Mouse (Mus musculus) kidney, adult 2 months (tissue): ENCODE results near the gene Camk2g. TPM values are rescaled to one million over a fixed set of nuclear protein-coding genes. Genes with fewer than 3 reads are reported as not detected.

Experiments
- DNase-seq: peaks from one replicate; pipeline ENCODE4 v3.0.0; 2021
- H3K27ac ChIP-seq: fragments of 200-500 bp; 2 replicates; pipeline ENCODE4 v1.5.1; 2012; ENCODE audit warnings: low read depth, low read length, control low read depth, inconsistent platforms; ENCODE audit not compliant: insufficient read depth
- H3K27me3 ChIP-seq: fragments of 200-500 bp; replicated peaks from 2 replicates; pipeline ENCODE4 v1.6.1; 2012; ENCODE audit warnings: mild to moderate bottlenecking, moderate library complexity, low read length, inconsistent platforms; ENCODE audit not compliant: control insufficient read depth, insufficient read depth
- H3K36me3 ChIP-seq: fragments of 200-500 bp; 2 replicates; pipeline ENCODE4 v1.6.1; 2012; ENCODE audit warnings: mild to moderate bottlenecking, moderate library complexity, low read length, inconsistent platforms; ENCODE audit not compliant: control insufficient read depth, insufficient read depth
- H3K4me1 ChIP-seq: fragments of 200-500 bp; 2 replicates; pipeline ENCODE4 v1.6.1; 2011; ENCODE audit warnings: low read length; ENCODE audit not compliant: control insufficient read depth, insufficient read depth
- H3K4me3 ChIP-seq: fragments of 200-500 bp; 2 replicates; pipeline ENCODE4 v1.5.1; 2011; ENCODE audit warnings: mild to moderate bottlenecking, low read depth, low read length, control low read depth; ENCODE audit not compliant: insufficient read depth
- CTCF ChIP-seq: fragments of 200-500 bp; conservative IDR thresholded peaks from 2 replicates; pipeline ENCODE4 v1.5.1; 2011; ENCODE audit warnings: low read depth, mild to moderate bottlenecking, control low read depth, low read length, moderate library complexity, mixed read lengths; ENCODE audit not compliant: insufficient read depth, insufficient read length
- POLR2A ChIP-seq: fragments of 200-500 bp; IDR thresholded peaks from one replicate; pipeline ENCODE4 v1.6.1; 2011; ENCODE audit warnings: low read depth, low read length, control low read depth
- WGBS: fragments of 180-500 bp; shearing (Covaris S2); methylation state at CpG from one replicate; pipeline ENCODE4 v1.1.7; 2018; 5-methylcytosine and 5-hydroxymethylcytosine counted together
- polyA plus RNA-seq: library from polyadenylated mRNA; depleted of rRNA; stranded (reverse); fragments of >200 nt; gene quantifications from 2 replicates; pipeline ENCODE4 v1.2.3, GENCODE M21; 2012

Camk2g gene
- polyA plus RNA-seq, 1 experiment, result 15.4 TPM

DNA sequence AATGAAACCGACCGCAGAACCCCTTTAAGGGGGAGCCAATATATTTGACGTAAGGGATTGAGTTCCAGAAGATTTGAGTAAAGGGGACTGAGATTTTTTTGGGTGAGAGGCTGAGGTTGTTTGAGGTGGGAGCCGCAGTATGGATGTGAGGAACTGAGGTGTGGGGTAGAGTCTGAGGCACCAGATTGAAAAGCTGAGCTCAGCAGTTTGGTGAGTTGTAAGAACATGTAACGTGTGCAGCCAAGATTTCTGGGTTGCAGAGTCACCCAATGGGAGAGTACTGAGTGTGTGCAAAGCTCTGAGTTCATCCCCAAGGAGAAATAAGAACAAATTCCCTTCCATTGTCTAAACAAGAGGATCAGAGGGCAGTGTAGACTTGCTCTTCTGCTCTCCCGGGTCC, 4.4 kb upstream of the Camk2g start:
- H3K27me3 ChIP-seq, result no peaks in the 10 kb centered on the region
- no peaks in the 10 kb centered on the region for H3K36me3 ChIP-seq
- WGBS, result 84% methylated on average over 6 of the region's 6 CpGs
- no peak overlapping the region for H3K4me3 ChIP-seq
- no peak for DNase-seq
- TF ChIP-seq POLR2A, result no peak
- TF ChIP-seq CTCF, result no peak
- H3K4me1 ChIP-seq, result peaks cover 6% of the 10 kb centered on the region; the same call in 1 of the 2 replicates
- H3K27ac ChIP-seq, result no peak overlapping the region

DNA sequence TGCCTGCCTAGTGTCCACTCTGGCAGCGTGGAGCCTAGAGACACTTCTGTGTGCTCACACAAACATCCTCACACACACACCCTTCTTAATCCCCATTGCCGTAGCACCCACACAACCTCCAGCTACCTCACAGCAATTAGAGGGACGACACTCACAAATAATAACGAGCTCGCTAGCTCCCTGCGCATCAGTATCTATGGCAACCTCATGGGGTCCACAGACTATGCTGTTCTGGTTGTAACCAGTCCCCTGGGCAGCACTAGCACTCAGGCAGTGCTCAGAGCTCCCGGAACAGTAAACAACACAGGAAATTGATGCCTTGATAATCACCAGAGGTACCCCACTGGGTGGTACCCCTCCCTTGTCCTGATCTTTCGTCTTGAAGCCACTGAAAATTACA, 2.8 kb upstream of the Camk2g start:
- WGBS, result 79% methylated on average over 8 of the region's 8 CpGs

DNA sequence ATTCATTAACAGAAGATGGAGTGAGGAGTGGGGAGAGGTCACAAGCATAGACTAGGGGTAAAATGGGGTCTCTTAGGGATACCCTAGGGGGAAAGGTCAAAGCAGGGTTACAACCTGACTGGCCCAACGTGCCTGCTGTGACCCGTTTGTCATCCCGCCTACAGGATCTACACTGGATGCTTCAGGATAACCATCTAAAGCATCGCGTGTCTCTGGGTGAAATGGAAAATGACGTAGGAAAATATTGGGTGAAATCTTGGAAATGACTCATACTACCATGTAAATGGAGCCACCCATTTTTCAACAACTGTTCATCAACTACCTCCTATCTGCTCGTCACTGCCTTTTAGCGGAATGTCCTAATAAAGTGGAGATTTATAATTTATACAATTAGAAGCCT, 2.3 kb upstream of the Camk2g start:
- no peak for DNase-seq

More for the DNA sequence above, 2.8 kb upstream of the Camk2g start:
- Histone ChIP-seq H3K27me3 (no peaks in the 10 kb centered on the region), H3K4me1 (peaks cover 6% of the 10 kb centered on the region; the same call in 1 of the 2 replicates), H3K4me3 (no peak overlapping the region), H3K27ac (no peak overlapping the region), H3K36me3 (no peaks in the 10 kb centered on the region)
- no peak for TF ChIP-seq CTCF
- no peak for TF ChIP-seq POLR2A
- no peak for DNase-seq

DNA sequence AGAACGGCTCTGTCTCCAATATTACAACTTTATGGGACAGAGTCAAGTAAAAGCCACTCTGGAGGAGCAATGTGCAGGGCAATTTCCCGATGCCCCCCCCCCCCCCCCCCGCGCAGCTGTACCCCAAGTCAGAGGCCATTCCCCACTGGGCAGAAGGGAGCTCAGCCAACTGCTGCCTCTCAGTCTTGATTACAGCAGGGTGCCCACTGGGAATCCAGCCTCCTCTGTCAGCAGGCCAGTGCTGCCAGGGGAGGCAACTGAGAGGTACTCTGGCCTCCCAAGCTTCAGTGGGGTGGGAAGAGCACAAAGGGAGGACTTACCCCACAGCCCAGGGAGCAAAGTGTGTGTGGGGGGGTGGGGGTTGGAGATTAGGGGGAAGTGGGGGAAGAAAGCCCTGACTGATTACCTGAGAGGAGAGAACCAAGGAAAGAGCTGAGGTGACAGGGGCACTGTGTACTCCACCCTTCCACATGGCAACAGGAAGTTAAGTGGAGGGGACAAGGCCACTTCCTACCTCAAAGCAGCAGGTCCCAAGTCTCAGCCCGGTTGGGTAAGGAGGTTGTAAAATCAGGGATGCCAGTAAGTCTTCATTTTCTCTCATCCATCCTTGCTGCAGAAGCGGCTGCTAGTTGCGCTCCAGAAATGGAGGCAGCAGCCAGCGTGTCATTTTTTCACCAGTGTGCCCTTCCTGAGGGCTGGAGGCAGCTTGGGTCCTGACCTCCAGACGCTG, 1.7 kb upstream of the Camk2g start:
- Histone ChIP-seq H3K4me1 (peaks cover 6% of the 10 kb centered on the region; the same call in 1 of the 2 replicates), H3K36me3 (no peaks in the 10 kb centered on the region), H3K27me3 (no peaks in the 10 kb centered on the region), H3K4me3 (no peak overlapping the region), H3K27ac (no peak overlapping the region)
- no peak for DNase-seq
- 52% methylated on average over 9 of the region's 9 CpGs for WGBS
- TF ChIP-seq POLR2A (no peak), CTCF (no peak)

More for the DNA sequence above, 2.3 kb upstream of the Camk2g start:
- no peak for TF ChIP-seq CTCF
- TF ChIP-seq POLR2A, result no peak
- no peaks in the 10 kb centered on the region for H3K27me3 ChIP-seq
- H3K27ac ChIP-seq, result no peak overlapping the region
- H3K4me1 ChIP-seq, result peaks cover 6% of the 10 kb centered on the region; the same call in 1 of the 2 replicates
- no peaks in the 10 kb centered on the region for H3K36me3 ChIP-seq
- WGBS, result 81% methylated on average over 8 of the region's 8 CpGs
- no peak overlapping the region for H3K4me3 ChIP-seq

DNA sequence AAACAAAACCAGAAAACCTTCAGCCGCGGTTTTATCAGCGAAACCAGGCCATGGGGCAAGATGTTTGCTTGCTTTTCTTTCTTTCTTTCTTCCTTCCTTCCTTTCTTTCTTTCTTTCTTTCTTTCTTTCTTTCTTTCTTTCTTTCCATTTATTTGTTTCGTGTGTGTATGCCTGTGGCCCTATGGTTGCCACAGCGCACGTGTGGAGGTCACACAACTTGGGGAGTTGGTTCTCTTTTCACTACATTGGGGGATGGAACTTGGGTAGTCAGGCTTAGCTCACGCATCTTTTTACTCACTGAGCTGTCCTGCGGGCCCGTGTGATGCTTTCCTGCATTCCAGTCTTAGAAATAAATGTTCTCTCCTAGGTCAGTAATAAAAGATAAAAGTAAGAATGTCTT, 701 bp upstream of the Camk2g start:
- no peak for DNase-seq

DNA sequence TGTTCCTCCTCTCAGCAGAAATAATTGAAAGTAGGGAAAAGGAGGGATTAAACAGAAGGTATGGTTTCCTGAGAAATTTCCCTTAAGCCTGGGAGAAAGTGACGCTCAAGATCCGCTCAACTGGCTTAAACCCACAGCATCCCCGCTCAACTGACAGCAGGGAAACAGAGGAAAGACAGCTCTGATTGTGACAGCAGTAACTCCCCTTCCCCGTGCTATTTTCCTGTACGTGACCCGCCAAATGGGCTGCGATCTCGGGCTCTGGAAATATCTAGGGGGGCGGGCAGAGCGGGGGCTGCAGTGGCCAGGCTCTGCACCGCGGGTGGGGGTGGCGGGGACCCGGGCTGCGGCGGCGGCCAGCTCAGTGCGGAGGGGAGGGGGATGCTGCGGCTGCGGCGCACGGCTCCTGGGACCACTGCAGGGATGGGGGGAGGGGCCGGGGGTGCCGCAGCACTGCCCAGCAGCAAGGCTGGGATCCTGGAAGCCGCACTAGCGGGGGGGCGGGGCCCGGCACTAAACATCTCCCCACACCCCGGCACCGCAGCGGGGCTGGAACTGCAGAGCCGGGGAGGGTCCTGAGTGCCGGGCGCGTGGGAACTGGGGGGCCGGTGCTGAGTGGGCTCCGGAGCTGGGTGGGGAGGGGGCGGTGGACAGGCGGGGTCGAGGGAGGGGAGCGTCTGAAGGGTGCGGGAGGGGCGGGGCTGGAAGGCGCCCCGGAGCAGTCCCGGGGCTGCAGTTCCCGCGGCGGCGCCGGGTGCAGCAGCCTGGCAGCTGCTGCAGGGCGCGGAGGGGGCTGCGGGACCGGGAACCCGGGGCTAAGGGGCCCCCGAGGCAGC, 748 bp downstream of the Camk2g start:
- peaks cover 6% of the 10 kb centered on the region; the same call in 1 of the 2 replicates for H3K4me1 ChIP-seq
- WGBS, result 2% methylated on average over 49 of the region's 57 CpGs
- H3K27me3 ChIP-seq, result no peaks in the 10 kb centered on the region
- peak overlapping the region; percentile 99 for H3K4me3 ChIP-seq
- no peak for DNase-seq
- TF ChIP-seq POLR2A (no peak), CTCF (no peak)
- H3K36me3 ChIP-seq, result no peaks in the 10 kb centered on the region
- no peak overlapping the region for H3K27ac ChIP-seq

More for the DNA sequence above, 701 bp upstream of the Camk2g start:
- Histone ChIP-seq H3K36me3 (no peaks in the 10 kb centered on the region), H3K4me1 (peaks cover 6% of the 10 kb centered on the region; the same call in 1 of the 2 replicates), H3K4me3 (peak overlapping the region; percentile 62), H3K27me3 (no peaks in the 10 kb centered on the region), H3K27ac (no peak overlapping the region)
- no peak for TF ChIP-seq CTCF
- TF ChIP-seq POLR2A, result no peak
- 22% methylated on average over 9 of the region's 9 CpGs for WGBS
